Mouse (Mus musculus): ENCODE results near the gene Zfp13. TPM values are rescaled to one million over a fixed set of nuclear protein-coding genes. Genes with fewer than 3 reads are reported as not detected.
A peak's percentile ranks its signal among the peaks of the same experiment; 100 is the strongest.

The Zfp13 gene
- total RNA-seq, 2 experiments from 2014 or later, result 9.3 to 10.3 TPM

- DNase-seq, result peak; percentile 96
These were observed 6.9 kb downstream of the Zfp13 start for GRCm38 (mm10) chr17:23592208-23592925.

DNA sequence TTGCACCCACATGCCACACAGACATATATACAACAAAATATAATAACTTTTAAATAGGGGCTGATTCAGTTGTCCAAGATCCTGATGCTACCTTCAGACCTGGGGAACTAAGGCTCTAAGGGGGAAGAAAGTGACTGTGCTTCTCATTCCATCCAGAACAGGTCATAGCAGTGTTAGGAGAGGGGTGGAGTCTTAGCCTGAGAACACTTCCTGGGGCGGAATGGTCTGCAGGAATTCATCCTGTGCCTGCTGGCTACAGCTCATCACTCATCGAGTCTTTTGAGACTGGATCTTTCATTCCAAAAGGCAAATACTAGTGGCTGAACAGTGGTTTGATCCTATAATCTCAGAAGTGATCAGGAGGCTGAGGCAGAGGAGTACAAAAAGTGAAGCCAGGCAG, 12.0 kb downstream of the Zfp13 start:
- no peak for DNase-seq

GRCm38 (mm10) chr17:23585721-23586491, 13.4 kb downstream of the Zfp13 start:
- DNase-seq, result peak; percentile 76

DNA sequence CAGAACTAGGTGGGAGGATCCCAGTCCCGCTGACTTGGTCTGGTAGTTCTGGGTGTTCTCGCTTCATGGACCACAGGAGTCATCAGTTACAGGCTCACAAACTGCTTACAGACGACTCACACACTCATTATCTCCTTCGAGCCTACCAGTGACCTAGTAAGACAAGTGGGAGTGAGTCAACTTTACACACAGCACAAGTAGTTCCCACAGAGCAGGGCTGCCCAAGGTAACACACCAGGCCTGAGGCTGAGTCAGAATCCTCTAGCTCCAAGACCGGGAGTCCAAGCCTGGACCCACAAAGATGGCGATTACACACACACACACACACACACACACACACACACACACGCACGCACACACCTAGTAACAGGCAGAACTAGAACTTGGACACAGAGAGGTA, 14.5 kb downstream of the Zfp13 start:
- no peak for DNase-seq

GRCm38 (mm10) chr17:23575951-23576552, 23.2 kb downstream of the Zfp13 start:
- no peak for DNase-seq

DNA sequence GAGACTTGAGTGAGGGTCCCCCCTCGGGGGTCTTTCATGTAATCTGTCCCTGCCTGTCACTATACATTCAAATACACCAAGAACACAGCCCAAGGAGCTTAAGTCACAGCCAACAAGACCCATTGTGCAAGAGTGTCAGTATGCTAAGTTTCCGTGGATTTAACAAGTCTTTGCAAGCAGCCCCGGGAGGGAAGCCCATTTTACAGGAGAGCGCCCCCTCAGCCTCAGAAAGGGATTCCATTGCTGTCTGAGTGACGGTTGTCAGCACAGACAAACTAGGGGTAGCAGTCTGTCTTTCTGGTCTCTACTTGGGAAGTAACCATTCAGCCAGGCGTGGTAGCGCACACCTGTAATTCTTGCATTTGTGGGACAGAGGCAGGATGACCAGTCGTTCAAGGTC, 25.2 kb downstream of the Zfp13 start:
- no peak for DNase-seq

GRCm38 (mm10) chr17:23572059-23572458, 27.2 kb downstream of the Zfp13 start:
- DNase-seq, result no peak

GRCm38 (mm10) chr17:23571084-23571483, 28.2 kb downstream of the Zfp13 start:
- no peak for DNase-seq

DNA sequence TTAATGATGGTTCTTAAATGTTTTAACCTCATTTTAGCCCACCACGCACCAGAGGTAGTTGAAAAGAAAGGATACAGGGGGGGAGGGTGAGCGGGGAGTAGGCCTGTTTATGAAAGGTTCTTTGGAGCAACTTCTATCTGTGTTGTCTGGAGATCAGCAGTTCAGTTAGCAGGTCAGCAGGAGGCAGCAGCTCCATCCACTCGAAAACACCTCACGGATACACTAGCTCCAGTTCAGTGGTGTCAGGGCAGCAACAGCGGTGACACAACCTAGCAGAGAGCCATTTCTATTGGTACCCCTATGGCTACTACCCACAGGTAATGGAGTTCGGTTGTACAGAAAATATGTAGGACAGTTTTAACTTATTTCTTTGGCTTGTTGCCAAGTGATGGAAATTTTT, 29.3 kb downstream of the Zfp13 start:
- DNase-seq, result peak; percentile 59

DNA sequence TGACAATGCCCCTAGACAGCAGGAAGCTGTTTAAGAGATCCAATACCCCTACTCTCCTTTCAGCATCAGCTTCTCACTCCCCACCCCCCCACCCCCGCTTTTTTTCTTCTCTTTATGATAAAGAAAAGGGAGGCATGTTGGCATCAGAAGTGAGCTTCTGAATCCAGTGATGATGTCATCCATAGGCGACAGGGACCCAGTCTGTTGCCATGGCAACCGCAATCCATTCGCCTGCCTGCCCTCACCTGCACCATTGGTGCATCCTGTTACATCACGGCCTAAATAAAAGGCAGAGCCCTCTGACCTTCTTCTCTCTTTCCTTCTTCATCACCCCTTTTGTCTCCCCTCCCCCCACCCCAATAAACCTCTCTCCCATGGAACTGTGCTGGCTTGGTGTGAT, 30.9 kb downstream of the Zfp13 start:
- no peak for DNase-seq

DNA sequence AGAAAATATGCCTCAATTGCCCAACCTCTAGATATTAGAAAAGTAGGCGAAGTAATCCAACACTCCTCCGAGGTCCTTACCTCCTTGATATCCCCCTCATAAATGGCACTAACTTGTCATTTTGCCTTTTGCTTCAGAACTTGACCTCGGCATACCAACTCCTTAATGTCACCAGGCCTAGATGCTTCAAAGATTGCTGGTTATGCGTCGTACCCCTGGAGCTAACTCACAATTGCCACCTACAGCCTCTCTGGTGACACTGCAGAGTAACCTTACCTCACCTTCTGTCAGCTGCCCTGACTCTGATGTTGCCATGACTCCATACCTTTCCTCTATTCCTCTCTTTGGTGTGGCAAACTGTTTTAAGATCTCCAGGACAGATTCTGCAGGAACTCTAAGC, 32.5 kb downstream of the Zfp13 start:
- DNase-seq, result no peak

- DNase-seq, result no peak
These were observed 34.9 kb downstream of the Zfp13 start for GRCm38 (mm10) chr17:23564368-23564715.

- DNase-seq, result peak; percentile 96
These were observed 35.5 kb downstream of the Zfp13 start, which contains the start of gene Zfp213 for GRCm38 (mm10) chr17:23563595-23564367. Gene Zfp213 (minus strand): TSS chr17:23564238.

- DNase-seq, result peak; percentile 61
These were observed 39.5 kb downstream of the Zfp13 start for GRCm38 (mm10) chr17:23559767-23560166.

GRCm38 (mm10) chr17:23555243-23555916, 43.9 kb downstream of the Zfp13 start:
- DNase-seq, result no peak

DNA sequence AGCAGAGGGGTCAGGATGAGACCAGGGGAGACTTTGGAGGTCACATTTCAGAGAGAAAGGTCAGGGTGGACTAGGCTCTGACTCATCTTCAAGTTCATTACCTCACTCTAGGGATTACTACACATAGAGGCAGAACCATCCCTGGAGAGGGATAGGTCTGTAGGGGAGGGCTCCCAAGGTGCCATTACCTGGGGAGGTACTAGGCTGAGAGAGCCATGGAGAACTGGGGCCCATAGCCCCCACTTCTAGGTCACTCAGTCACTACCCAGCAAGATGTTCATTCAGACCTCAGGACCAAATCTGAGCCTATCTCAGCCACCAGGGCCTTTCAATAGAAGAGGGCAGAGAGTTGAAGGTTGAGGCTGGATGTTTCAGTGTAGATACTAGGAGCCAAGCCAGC, 45.0 kb downstream of the Zfp13 start:
- no peak for DNase-seq

DNA sequence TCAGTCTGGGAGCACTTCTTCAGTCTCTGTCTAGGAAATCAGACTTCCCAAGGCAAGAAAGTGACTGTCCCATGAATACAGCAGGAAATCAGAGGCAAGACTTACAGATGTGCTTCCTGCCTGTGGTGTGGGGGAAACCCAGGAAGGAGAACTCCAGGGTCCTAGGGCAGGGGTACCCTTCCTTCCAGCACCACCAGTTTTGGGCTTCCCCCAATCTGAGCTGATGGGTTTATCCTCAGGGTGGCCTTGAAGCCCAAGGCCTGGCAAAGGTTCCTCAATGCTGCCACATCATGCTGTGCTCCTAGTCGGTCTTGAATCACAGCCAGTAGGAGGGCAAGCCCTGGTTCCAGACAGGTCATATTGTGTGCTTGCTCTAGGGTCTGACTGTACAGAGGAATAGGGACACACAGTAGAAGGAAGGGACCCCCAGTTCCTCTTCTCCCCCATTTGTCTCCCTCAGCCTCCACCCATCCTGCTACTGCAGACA, 45.6 kb downstream of the Zfp13 start:
- no peak for DNase-seq

DNA sequence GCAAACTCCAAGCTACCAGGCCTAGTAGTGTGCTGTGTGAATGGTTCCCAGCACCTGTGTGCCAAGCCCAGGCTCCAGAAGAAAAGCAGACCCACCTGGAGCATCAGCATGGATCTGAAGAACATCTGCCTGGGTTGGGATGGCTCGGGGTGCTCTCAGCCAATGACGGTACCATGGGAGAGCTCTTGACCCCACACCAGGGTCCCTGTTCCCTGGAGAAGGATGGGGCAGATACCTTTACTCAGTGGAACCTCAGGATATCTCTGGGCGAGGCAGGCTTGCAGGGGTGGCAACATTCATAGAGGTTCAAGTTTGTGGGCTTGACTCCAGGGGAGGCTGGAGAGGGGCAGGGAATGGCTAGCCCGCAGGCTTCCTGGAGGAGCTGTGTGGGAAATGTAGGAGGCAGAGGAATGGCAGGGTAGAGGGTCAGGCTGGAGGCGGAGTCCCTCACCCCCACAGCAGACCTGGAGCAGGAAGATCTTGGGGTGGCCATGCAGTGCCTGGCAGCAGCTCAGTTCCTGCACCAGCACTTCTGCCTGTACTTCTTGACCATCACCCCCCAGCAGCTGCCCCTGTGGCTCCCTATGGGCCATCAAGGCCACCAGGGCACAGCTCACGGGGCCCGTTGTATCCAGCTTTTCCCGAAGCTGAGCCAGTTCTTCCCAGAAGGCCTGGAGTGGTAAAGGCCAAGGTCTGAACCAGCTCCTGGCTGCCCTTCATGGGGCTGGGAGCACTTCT, 46.2 kb downstream of the Zfp13 start:
- DNase-seq, result no peak

- no peak for DNase-seq
These were observed 47.3 kb downstream of the Zfp13 start for GRCm38 (mm10) chr17:23551963-23552362.

DNA sequence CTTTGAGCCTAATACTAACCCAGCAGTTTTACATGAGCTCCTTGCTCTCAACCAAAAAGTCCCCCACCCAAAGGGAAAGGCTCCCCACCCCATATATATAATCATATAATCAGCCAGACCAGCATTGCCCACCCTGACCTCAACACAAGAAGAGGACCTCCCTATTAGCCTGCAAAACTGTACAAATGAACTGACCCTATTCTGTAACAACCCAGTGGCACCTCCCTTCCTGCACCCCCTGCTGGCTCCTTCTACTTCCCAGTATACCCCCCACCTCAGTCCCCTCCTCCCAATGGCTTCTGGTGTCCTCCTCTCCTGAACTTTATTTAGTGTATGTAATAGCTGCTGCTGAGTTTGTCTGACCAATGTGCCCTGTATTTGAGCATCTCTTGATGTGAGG, 47.9 kb downstream of the Zfp13 start:
- DNase-seq, result no peak

DNA sequence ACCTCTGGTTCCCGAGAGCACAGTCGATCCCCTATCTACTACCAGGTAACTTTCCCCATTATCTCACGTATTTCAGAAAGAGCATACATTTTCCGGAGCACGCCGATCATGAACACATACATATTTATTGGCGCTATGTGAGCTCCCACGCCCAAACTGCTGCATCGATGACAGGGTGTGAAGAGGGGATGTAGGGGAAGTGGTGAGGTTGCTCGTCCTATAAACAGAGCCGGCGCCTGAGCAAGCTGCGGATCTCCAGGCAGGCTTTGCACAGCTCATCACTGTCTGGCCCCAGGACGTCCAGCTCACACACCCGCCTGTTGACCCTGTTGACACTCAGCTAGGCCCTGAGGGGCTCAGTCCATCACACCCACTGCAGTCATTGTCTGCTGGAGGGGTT, 48.4 kb downstream of the Zfp13 start:
- no peak for DNase-seq

Measured in heart, postnatal 4 days (tissue).